Mouse (Mus musculus) cerebellum, postnatal 4 days (tissue): ENCODE measurements at regions not wholly inside any gene's neighbourhood (a gene's known extent, or its start where the extent isn't known, plus 50 kb on each side); places are given as distances from the start of the nearest gene placed in this dataset.
A peak's percentile ranks its signal among the peaks of the same experiment; 100 is the strongest.

ENCODE experiments used
- DNase-seq, 2 experiments: peaks; one replicate each; pipeline ENCODE4 v3.0.0; 2022; ENCODE audit warnings: low spot score in 2 of 2, mixed read lengths in 1 of 2

GRCm38 (mm10) chr13:80502927-80503326 lies 380.3 kb upstream of the Arrdc3 start:
- DNase-seq: no peak

GRCm38 (mm10) chr13:80514171-80514981 lies 368.8 kb upstream of the Arrdc3 start:
- DNase-seq: no peak

- DNase-seq: no peak
Measured at GRCm38 (mm10) chr13:80514982-80515253, 368.3 kb upstream of the Arrdc3 start.

- no peak for DNase-seq
Measured at GRCm38 (mm10) chr13:80518836-80519235, 364.3 kb upstream of the Arrdc3 start.

- peak in 1 of 2 experiments; percentile 1 for DNase-seq
Measured at GRCm38 (mm10) chr13:80519792-80520191, 363.4 kb upstream of the Arrdc3 start.

- DNase-seq: no peak
Measured at GRCm38 (mm10) chr13:80535755-80536350, 347.3 kb upstream of the Arrdc3 start.

- no peak for DNase-seq
Measured at GRCm38 (mm10) chr13:80544951-80545350, 338.2 kb upstream of the Arrdc3 start.

- no peak for DNase-seq
Measured at GRCm38 (mm10) chr13:80557156-80557555, 326.0 kb upstream of the Arrdc3 start.
